Mouse (Mus musculus) C2C12 (cell line): ENCODE measurements around the gene Stac3. TPM values are rescaled to one million over a fixed set of nuclear protein-coding genes. Genes with fewer than 3 reads are reported as not detected.

Experiments
- H3K27me3 ChIP-seq: one replicate; pipeline ENCODE4 v1.6.1; 2011; ENCODE audit not compliant: control insufficient read depth, insufficient read depth, insufficient read length
- H3K36me3 ChIP-seq: one replicate; pipeline ENCODE4 v1.6.1; 2011; ENCODE audit not compliant: control insufficient read depth, insufficient read depth
- H3K4me3 ChIP-seq: one replicate; pipeline ENCODE4 v1.5.1; 2011; ENCODE audit warnings: mild to moderate bottlenecking, control low read depth; ENCODE audit not compliant: poor library complexity, insufficient read depth, severe bottlenecking
- H3K79me2 ChIP-seq: one replicate; pipeline ENCODE4 v1.6.1; 2011; ENCODE audit not compliant: control insufficient read depth, insufficient read depth
- H3K79me3 ChIP-seq: one replicate; pipeline ENCODE4 v1.6.1; 2011; ENCODE audit warnings: low read depth, control low read depth
- H3ac ChIP-seq: one replicate; pipeline ENCODE3; 2011; ENCODE audit warnings: low read depth; ENCODE audit not compliant: control insufficient read depth, insufficient read length
- CEBPB ChIP-seq: IDR thresholded peaks from one replicate; pipeline ENCODE4 v1.6.1; 2011; ENCODE audit warnings: low read depth, mild to moderate bottlenecking, control low read depth, moderate library complexity
- CTCF ChIP-seq: IDR thresholded peaks from one replicate; pipeline ENCODE4 v1.5.1; 2011; ENCODE audit not compliant: control insufficient read depth, insufficient read depth, insufficient read length
- FOSL1 ChIP-seq: IDR thresholded peaks from one replicate; pipeline ENCODE4 v1.8.0; 2011; ENCODE audit warnings: mild to moderate bottlenecking, low read length; ENCODE audit not compliant: poor library complexity, insufficient read depth, severe bottlenecking
- MAX ChIP-seq: IDR thresholded peaks from one replicate; pipeline ENCODE4 v1.6.1; 2011; ENCODE audit warnings: mild to moderate bottlenecking, control low read depth
- MYOD1 ChIP-seq: IDR thresholded peaks from one replicate; pipeline ENCODE4 v1.6.1; 2011; ENCODE audit warnings: low read depth; ENCODE audit not compliant: control insufficient read depth, insufficient read length
- MYOG ChIP-seq: IDR thresholded peaks from one replicate; pipeline ENCODE4 v1.6.1; 2011; ENCODE audit not compliant: control insufficient read depth, insufficient read length; ENCODE audit errors: extremely low read depth
- USF1 ChIP-seq: IDR thresholded peaks from one replicate; pipeline ENCODE4 v1.6.1; 2011; ENCODE audit warnings: low read depth, mild to moderate bottlenecking, control low read depth, moderate library complexity
- polyA plus RNA-seq: library from polyadenylated mRNA; unstranded; fragments of >200 nt; fragmentation: generic; extraction: Trizol; gene quantifications from one replicate; pipeline ENCODE4 v1.2.1, GENCODE M21; 2012; ENCODE audit warnings: missing spikeins

Gene Stac3
- polyA plus RNA-seq, 1 experiment: 9.7 TPM

DNA sequence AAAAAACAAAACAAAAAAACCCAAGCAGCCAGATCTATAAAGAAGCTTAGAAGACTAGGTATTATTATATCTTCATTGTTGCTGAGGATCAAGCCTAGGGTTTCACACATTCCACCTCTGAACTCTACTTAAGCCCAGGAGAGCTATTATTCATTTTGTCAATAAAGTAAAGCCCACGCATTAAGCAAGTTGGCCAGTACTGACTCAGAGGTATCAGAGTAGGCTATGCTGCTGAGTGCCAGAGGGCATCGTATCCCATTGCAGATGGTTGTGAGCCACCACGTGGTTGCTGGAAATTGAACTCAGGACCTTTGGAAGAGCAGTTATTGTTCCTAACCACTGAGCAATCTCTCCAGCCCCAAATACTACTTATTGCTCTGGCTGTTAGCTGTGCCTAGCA, 42.4 kb downstream of the Stac3 start:
- H3ac ChIP-seq: no peak overlapping the region
- no peaks in the 10 kb centered on the region for H3K27me3 ChIP-seq
- no peaks in the 10 kb centered on the region for H3K79me2 ChIP-seq
- H3K36me3 ChIP-seq: peaks cover 89% of the 10 kb centered on the region
- no peaks in the 10 kb centered on the region for H3K79me3 ChIP-seq
- no peak overlapping the region for H3K4me3 ChIP-seq
- TF ChIP-seq MAX: no peak
- TF ChIP-seq USF1: peak; percentile 40
- TF ChIP-seq CTCF: no peak
- no peak for TF ChIP-seq MYOG
- TF ChIP-seq CEBPB: no peak
- no peak for TF ChIP-seq FOSL1
- TF ChIP-seq MYOD1: no peak

DNA sequence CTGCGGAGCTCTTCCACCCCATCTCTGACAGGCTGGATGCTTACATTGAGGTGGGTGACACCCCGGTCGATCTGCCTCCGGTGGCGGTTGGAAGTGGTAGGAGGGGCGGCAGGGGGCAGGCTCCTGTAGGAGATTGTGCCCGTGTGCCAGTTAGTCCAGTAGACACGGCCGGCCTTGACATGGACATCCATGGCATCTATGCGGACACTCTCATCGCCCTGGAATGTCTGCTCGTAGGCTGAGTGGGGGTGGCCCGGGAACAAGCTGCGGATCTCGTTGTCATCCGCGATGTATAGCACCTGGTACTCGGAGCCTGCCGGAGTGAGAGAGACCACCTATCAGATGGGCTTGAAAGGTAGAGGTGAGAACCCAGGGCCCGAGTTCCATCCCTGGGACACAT, 42.9 kb downstream of the Stac3 start:
- H3K27me3 ChIP-seq: no peaks in the 10 kb centered on the region
- no peaks in the 10 kb centered on the region for H3K79me3 ChIP-seq
- no peak overlapping the region for H3ac ChIP-seq
- peaks cover 90% of the 10 kb centered on the region for H3K36me3 ChIP-seq
- no peaks in the 10 kb centered on the region for H3K79me2 ChIP-seq
- TF ChIP-seq USF1: no peak
- no peak for TF ChIP-seq CEBPB
- no peak for TF ChIP-seq MYOG
- no peak for TF ChIP-seq CTCF
- TF ChIP-seq FOSL1: no peak
- no peak for TF ChIP-seq MYOD1
- no peak for TF ChIP-seq MAX
- no peak overlapping the region for H3K4me3 ChIP-seq

- peaks cover 97% of the 10 kb centered on the region for H3K36me3 ChIP-seq
Measured at GRCm38 (mm10) chr10:127546505-127546904, 45.0 kb downstream of the Stac3 start.

GRCm38 (mm10) chr10:127548236-127548635, 46.8 kb downstream of the Stac3 start:
- Histone ChIP-seq H3ac (no peak overlapping the region), H3K4me3 (no peak overlapping the region), H3K36me3 (peaks cover 99% of the 10 kb centered on the region), H3K79me2 (no peaks in the 10 kb centered on the region), H3K27me3 (no peaks in the 10 kb centered on the region), H3K79me3 (no peaks in the 10 kb centered on the region)
- TF ChIP-seq CEBPB: no peak
- no peak for TF ChIP-seq MYOG
- no peak for TF ChIP-seq FOSL1

More at GRCm38 (mm10) chr10:127546505-127546904, 45.0 kb downstream of the Stac3 start:
- H3K79me3 ChIP-seq: no peaks in the 10 kb centered on the region
- TF ChIP-seq CEBPB (no peak), MYOD1 (no peak), CTCF (no peak), MYOG (no peak), MAX (no peak), USF1 (no peak), FOSL1 (no peak)
- H3K27me3 ChIP-seq: no peaks in the 10 kb centered on the region
- H3K79me2 ChIP-seq: no peaks in the 10 kb centered on the region
- no peak overlapping the region for H3ac ChIP-seq
- no peak overlapping the region for H3K4me3 ChIP-seq

GRCm38 (mm10) chr10:127549892-127550291, 48.4 kb downstream of the Stac3 start:
- H3ac ChIP-seq: no peak overlapping the region
- H3K79me3 ChIP-seq: no peaks in the 10 kb centered on the region
- TF ChIP-seq USF1: no peak
- no peak for TF ChIP-seq MYOD1
- no peak for TF ChIP-seq MAX
- no peak for TF ChIP-seq MYOG
- no peak for TF ChIP-seq FOSL1
- no peak for TF ChIP-seq CTCF
- TF ChIP-seq CEBPB: no peak
- no peaks in the 10 kb centered on the region for H3K27me3 ChIP-seq
- peaks cover 99% of the 10 kb centered on the region for H3K36me3 ChIP-seq
- no peaks in the 10 kb centered on the region for H3K79me2 ChIP-seq
- no peak overlapping the region for H3K4me3 ChIP-seq

DNA sequence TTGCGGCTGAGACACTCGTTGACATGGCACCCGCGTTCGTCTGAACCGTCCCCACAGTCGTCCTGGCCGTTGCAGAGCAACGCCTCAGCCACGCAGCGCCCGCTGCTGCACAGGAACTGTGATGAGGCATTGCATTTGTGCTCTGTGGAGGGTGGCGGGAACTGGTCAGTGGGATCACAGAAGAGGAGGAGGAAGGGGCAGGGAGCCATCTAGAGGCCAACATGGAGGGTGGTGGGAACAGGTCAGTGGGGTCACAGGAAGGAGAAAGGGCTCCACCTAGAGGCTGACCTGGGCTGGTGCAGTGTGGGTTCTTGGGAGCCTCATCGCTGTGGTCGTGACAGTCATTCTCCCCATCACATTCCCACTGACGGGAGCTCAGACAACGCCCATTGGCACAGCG, 54.2 kb downstream of the Stac3 start:
- Histone ChIP-seq H3K27me3 (no peaks in the 10 kb centered on the region), H3K36me3 (peaks cover 93% of the 10 kb centered on the region)

More for the DNA sequence above, 54.2 kb downstream of the Stac3 start:
- Histone ChIP-seq H3K4me3 (no peak overlapping the region), H3ac (no peak overlapping the region), H3K79me3 (no peaks in the 10 kb centered on the region), H3K79me2 (no peaks in the 10 kb centered on the region)
- TF ChIP-seq MYOG (no peak), FOSL1 (no peak), USF1 (no peak), CTCF (peak; percentile 72), CEBPB (no peak), MYOD1 (no peak), MAX (no peak)
